Mouse (Mus musculus) intestine, embryonic 14.5 days (tissue): ENCODE measurements around the gene Max. TPM values are rescaled to one million over a fixed set of nuclear protein-coding genes. Genes with fewer than 3 reads are reported as not detected.

Experiments used
- ATAC-seq: fragments of 200-750 bp; cut with Nextera tagmentation; replicated peaks from 2 replicates; pipeline ENCODE4 v1.8.0; 2017; ENCODE audit warnings: low read depth, moderate number of reproducible peaks, moderate TSS enrichment, moderate library complexity; ENCODE audit not compliant: low FRiP score, low TSS enrichment
- DNase-seq: peaks from one replicate; pipeline ENCODE4 v3.0.0-alpha.2; 2018; ENCODE audit warnings: low spot score
- H3K27ac ChIP-seq: fragments of 300-500 bp; sonication (generic); 2 replicates; pipeline ENCODE4 v1.5.1; 2014; ENCODE audit warnings: low read depth, mild to moderate bottlenecking, control low read depth
- H3K27me3 ChIP-seq: fragments of 300-500 bp; sonication (generic); replicated peaks from 2 replicates; pipeline ENCODE4 v1.6.1; 2014; ENCODE audit warnings: low read length, control low read depth; ENCODE audit not compliant: control insufficient read depth, insufficient read depth
- H3K36me3 ChIP-seq: fragments of 300-500 bp; sonication (generic); 2 replicates; pipeline ENCODE4 v1.6.1; 2014; ENCODE audit warnings: low read length, control low read depth; ENCODE audit not compliant: control insufficient read depth, insufficient read depth
- H3K4me1 ChIP-seq: fragments of 300-500 bp; sonication (generic); replicated peaks from 2 replicates; pipeline ENCODE4 v1.6.1; 2014; ENCODE audit warnings: low read length, control low read depth, mixed read lengths; ENCODE audit not compliant: control insufficient read depth, insufficient read depth
- H3K4me2 ChIP-seq: fragments of 300-500 bp; sonication (generic); 2 replicates; pipeline ENCODE4 v1.6.1; 2014; ENCODE audit warnings: low read length
- H3K4me3 ChIP-seq: fragments of 300-500 bp; sonication (generic); 2 replicates; pipeline ENCODE4 v1.5.1; 2014; ENCODE audit warnings: low read depth, low read length, control low read depth, mixed read lengths
- H3K9ac ChIP-seq: fragments of 300-500 bp; sonication (generic); 2 replicates; pipeline ENCODE4 v1.6.1; 2014; ENCODE audit warnings: mild to moderate bottlenecking, low read length
- H3K9me3 ChIP-seq: fragments of 300-500 bp; sonication (generic); 2 replicates; pipeline ENCODE4 v1.6.1; 2016; ENCODE audit warnings: low read length, control low read depth; ENCODE audit not compliant: control insufficient read depth
- WGBS: fragments of 180-500 bp; shearing (Covaris S2); extraction: QIAGEN DNeasy Blood & Tissue Kit; methylation state at CpG from one replicate; pipeline ENCODE4 v1.1.7; 2014; 5-methylcytosine and 5-hydroxymethylcytosine counted together
- polyA plus RNA-seq: library from polyadenylated mRNA; unstranded; fragments of >200 nt; fragmentation: Nextera tagmentation; extraction: Ambion mirVana; gene quantifications from 2 replicates; pipeline ENCODE4 v1.2.1, GENCODE M21; 2014

Gene Max
- polyA plus RNA-seq, 1 experiment from 2014 or later: 27.5 TPM

DNA sequence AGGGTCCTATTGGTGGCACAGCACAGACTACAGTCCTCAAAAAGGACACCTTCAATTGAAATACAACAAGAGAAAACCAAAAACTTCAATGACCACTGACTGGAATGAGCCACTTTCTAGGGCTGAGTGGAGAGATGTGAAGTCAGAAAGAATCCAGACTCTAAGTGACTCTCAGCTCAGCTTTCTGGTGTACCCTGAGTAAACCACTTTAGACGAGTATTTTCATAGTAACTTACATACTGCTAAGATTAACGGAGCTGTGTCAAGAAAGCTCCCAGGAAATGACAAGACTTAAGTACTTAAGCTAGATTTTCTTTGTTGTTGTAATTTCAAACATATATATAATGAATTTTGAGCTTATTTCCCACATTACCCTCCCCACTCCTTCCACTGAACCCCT is 13.8 kb downstream of the Max start:
- H3K36me3 ChIP-seq: peaks cover 97% of the 10 kb centered on the region
- no peaks in the 10 kb centered on the region for H3K27me3 ChIP-seq
- no peak overlapping the region for H3K9ac ChIP-seq
- H3K4me1 ChIP-seq: no peaks in the 10 kb centered on the region
- 87% methylated on average over 2 of the region's 2 CpGs for WGBS
- H3K4me2 ChIP-seq: no peak overlapping the region
- H3K9me3 ChIP-seq: no peaks in the 10 kb centered on the region
- no peak for ATAC-seq
- DNase-seq: no peak
- no peak overlapping the region for H3K4me3 ChIP-seq
- no peak overlapping the region for H3K27ac ChIP-seq

DNA sequence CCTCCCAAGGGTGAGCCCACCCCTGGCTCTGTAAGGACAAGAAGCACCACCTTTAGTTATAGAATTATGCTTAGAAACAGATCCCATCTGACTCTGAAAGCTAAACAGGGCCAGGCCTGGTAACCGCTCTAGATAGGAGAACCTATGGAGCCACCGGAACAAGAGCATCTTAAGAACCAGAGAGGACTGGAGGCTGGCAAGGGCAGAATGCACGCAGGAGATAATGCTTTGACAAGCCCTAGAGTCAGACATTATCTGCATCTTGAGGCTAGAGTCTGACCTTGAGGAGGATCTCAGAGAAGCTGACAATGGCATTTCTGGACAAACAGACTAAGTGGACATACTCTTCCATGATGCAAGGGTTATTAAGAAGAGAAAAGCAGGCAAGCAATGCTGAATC is 14.5 kb downstream of the Max start:
- no peak for DNase-seq
- ATAC-seq: no peak
- H3K27me3 ChIP-seq: no peaks in the 10 kb centered on the region
- H3K9ac ChIP-seq: no peak overlapping the region
- no peak overlapping the region for H3K27ac ChIP-seq
- H3K9me3 ChIP-seq: no peaks in the 10 kb centered on the region
- H3K4me2 ChIP-seq: no peak overlapping the region
- no peak overlapping the region for H3K4me3 ChIP-seq
- peaks cover 97% of the 10 kb centered on the region for H3K36me3 ChIP-seq
- H3K4me1 ChIP-seq: no peaks in the 10 kb centered on the region
- 96% methylated on average over 3 of the region's 3 CpGs for WGBS

DNA sequence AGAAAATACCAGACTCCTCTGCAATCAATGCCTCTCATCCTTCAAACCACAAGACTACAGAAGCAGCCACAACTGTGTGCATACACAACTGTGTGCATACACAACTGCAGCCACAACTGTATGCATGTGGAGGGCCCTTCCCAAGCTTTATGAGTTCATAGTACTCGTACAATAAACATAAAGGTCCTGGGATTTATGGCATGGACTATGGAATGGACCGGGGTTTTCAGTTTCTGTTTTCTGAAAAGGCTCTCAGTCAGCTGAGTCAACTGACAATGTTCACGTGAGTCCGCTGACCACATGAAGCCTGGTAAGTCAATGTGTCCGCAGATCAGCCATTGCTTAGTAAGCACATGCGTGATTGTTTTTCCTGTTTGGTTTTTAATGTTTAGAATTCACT is 18.5 kb downstream of the Max start:
- no peak overlapping the region for H3K4me3 ChIP-seq
- H3K9ac ChIP-seq: no peak overlapping the region
- no peak overlapping the region for H3K27ac ChIP-seq
- no peaks in the 10 kb centered on the region for H3K9me3 ChIP-seq
- DNase-seq: no peak
- 75% methylated on average over 6 of the region's 6 CpGs for WGBS
- no peaks in the 10 kb centered on the region for H3K27me3 ChIP-seq
- peaks cover 96% of the 10 kb centered on the region for H3K36me3 ChIP-seq
- ATAC-seq: no peak
- no peaks in the 10 kb centered on the region for H3K4me1 ChIP-seq
- no peak overlapping the region for H3K4me2 ChIP-seq

DNA sequence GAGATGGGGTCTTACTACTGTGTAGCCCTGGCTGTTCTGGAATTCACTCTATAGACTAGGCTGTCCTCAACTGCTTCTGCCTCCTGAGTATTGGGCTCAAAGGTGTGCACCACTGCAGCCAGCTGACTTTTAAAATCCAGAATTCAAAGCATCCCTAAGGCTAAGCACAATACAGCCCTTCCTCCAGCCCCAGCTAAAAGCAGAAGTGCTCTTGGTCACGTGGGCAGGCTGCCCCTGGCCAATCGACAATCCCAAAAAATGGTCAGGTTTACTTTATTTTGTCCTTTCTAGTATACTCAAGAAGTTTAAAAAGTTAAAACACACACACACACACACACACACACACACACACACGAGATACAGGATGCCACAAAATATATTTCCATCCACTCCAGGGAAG is 19.0 kb downstream of the Max start:
- no peak overlapping the region for H3K4me3 ChIP-seq
- H3K9ac ChIP-seq: no peak overlapping the region
- no peak overlapping the region for H3K27ac ChIP-seq
- no peaks in the 10 kb centered on the region for H3K4me1 ChIP-seq
- ATAC-seq: no peak
- H3K9me3 ChIP-seq: no peaks in the 10 kb centered on the region
- WGBS: 77% methylated on average over 3 of the region's 3 CpGs
- H3K36me3 ChIP-seq: peaks cover 96% of the 10 kb centered on the region
- H3K27me3 ChIP-seq: no peaks in the 10 kb centered on the region
- no peak overlapping the region for H3K4me2 ChIP-seq
- DNase-seq: no peak

DNA sequence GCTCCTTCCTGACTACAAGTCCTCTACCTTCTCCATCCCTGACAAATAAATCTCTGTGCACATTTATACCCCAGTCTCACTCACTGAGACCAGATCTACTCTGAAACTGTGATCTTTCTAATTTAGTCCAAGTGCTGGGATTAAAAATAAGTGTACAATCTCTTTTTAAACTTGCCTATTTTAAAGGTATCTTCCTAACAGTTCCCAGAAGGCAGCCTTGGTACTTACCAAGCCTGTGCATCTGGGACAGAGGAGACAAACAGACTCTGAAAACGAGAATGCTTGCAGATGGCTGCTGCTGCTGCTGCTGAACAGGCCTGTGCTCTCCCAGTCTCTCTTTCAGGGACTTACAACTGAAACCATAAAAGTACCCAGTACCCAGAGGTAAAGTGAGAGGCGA is 19.5 kb downstream of the Max start:
- Histone ChIP-seq H3K27ac (no peak overlapping the region), H3K4me3 (no peak overlapping the region), H3K4me1 (no peaks in the 10 kb centered on the region), H3K36me3 (peaks cover 96% of the 10 kb centered on the region), H3K9me3 (no peaks in the 10 kb centered on the region), H3K4me2 (no peak overlapping the region), H3K27me3 (no peaks in the 10 kb centered on the region), H3K9ac (no peak overlapping the region)
- WGBS: 79% methylated on average over 2 of the region's 2 CpGs
- ATAC-seq (no peak), DNase-seq (no peak)

DNA sequence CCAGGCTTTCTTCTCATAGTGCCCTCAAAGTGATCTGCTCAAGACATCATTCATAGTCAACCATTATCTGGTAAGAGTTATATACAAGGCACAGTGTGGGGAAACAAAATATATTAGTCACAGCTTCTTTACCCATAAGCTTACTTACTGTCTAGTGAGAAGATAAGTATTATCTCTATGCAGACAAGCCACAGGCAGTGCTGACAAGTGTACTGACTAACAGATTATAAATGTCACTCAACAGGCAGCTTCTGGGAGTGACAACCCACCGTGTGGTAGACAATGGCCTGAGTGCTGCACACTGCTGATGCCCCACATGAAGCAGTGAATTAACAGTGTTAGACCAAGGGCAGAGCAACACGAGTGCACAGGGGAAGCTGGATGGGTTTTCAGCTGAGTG is 20.5 kb downstream of the Max start:
- Histone ChIP-seq H3K27ac (no peak overlapping the region), H3K36me3 (peaks cover 96% of the 10 kb centered on the region), H3K9me3 (no peaks in the 10 kb centered on the region), H3K4me3 (no peak overlapping the region), H3K4me1 (no peaks in the 10 kb centered on the region), H3K27me3 (no peaks in the 10 kb centered on the region), H3K9ac (no peak overlapping the region), H3K4me2 (no peak overlapping the region)
- ATAC-seq (no peak), DNase-seq (no peak)
- 69% methylated on average over 2 of the region's 2 CpGs for WGBS

DNA sequence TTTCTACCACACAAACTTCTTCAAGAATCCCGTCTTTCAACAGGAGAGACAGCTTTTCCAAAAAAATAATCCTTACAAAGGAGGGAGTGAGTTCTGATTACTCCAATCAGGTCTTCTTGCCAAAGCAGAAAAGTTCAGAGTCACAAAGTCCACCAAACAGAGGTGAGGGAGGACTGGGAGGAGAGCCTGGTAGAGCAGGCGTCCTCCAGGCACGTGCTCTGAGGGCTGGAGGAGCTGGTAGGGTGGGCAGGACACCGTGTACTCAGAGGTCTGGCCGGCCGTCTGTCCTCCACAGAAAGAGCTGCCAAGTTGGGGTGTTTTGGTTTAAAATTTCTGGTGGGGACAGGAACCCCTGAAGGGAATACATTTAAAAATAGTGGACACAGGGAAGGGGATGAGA is 24.0 kb downstream of the Max start:
- Histone ChIP-seq H3K9ac (no peak overlapping the region), H3K36me3 (peaks cover 84% of the 10 kb centered on the region), H3K4me3 (no peak overlapping the region), H3K27ac (no peak overlapping the region), H3K4me2 (no peak overlapping the region), H3K27me3 (no peaks in the 10 kb centered on the region), H3K9me3 (no peaks in the 10 kb centered on the region), H3K4me1 (no peaks in the 10 kb centered on the region)
- ATAC-seq (no peak), DNase-seq (no peak)
- WGBS: 93% methylated on average over 6 of the region's 6 CpGs

DNA sequence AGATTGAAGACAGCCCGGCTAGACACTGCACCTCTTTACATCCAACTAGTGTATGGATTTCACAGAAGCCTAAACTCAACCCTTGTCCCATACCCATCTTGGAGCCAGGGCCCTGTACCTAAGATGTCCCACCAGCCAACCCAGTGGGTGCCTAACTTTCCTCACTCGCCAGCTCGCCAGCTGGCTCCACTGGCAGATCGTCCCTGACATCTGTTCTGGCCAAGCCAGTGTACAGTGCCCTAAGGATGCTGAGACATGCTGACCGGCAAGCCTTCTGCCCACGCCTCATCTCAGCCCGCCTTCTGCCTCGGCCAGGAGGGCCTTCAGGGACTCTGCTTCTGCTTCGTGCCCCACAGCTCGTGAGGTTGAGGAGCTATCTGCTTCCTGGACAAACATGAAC is 25.8 kb downstream of the Max start:
- no peak overlapping the region for H3K4me2 ChIP-seq
- peaks cover 66% of the 10 kb centered on the region for H3K36me3 ChIP-seq
- H3K27ac ChIP-seq: no peak overlapping the region
- ATAC-seq (no peak), DNase-seq (no peak)
- H3K4me1 ChIP-seq: no peaks in the 10 kb centered on the region
- 90% methylated on average over 10 of the region's 10 CpGs for WGBS
- no peak overlapping the region for H3K9ac ChIP-seq
- H3K4me3 ChIP-seq: no peak overlapping the region
- no peaks in the 10 kb centered on the region for H3K27me3 ChIP-seq
- H3K9me3 ChIP-seq: no peaks in the 10 kb centered on the region

DNA sequence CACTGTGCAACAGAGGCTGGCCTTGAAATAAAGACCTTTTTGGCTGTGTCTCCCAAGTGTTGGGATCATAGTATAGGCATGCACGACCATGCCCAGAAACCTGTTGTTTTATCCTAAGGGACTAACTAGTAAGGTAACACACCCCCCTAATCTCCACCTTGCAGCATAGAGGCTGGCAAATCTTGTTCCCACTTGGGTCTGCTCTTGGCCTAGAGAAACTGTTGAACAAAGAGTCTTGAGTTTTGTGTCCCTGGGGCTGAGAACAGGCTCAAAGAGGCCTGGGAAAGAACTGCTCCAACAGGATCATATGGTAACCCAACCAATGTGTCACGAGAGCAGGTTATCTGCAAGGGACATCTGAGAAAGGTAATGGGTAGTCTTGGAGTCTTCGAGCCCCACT is 27.6 kb downstream of the Max start:
- 91% methylated on average over 3 of the region's 3 CpGs for WGBS
- no peaks in the 10 kb centered on the region for H3K4me1 ChIP-seq
- DNase-seq: no peak
- H3K27ac ChIP-seq: no peak overlapping the region
- no peak overlapping the region for H3K9ac ChIP-seq
- H3K27me3 ChIP-seq: no peaks in the 10 kb centered on the region
- no peak overlapping the region for H3K4me2 ChIP-seq
- no peak for ATAC-seq
- H3K9me3 ChIP-seq: no peaks in the 10 kb centered on the region
- no peak overlapping the region for H3K4me3 ChIP-seq
- H3K36me3 ChIP-seq: peaks cover 49% of the 10 kb centered on the region
